Mouse (Mus musculus) MEL (cell line): ENCODE measurements around the gene Irak2. TPM values are rescaled to one million over a fixed set of nuclear protein-coding genes. Genes with fewer than 3 reads are reported as not detected.

Source experiments
- DNase-seq: peaks from one replicate; pipeline ENCODE4 v3.0.0; 2011; ENCODE audit warnings: low read depth, low spot score
- H3K27ac ChIP-seq: 2 replicates; pipeline ENCODE4 v1.5.1; 2012; ENCODE audit warnings: low read depth, mild to moderate bottlenecking, control low read depth, low read length, moderate library complexity; ENCODE audit not compliant: control insufficient read depth
- H3K27me3 ChIP-seq, 2 experiments: fragments of 150-350 bp in 1 of 2; sonication (generic) in 1 of 2; 2 replicates each; pipeline ENCODE4 v1.6.1; 2012; ENCODE audit warnings: low read length in 2 of 2, mild to moderate bottlenecking in 2 of 2, improper control_type of control experiment in 1 of 2, moderate library complexity in 1 of 2; ENCODE audit not compliant: insufficient read depth in 2 of 2, control insufficient read depth in 1 of 2
- H3K36me3 ChIP-seq, 2 experiments: 2 replicates each; pipeline ENCODE4 v1.6.1; 2012 to 2014; ENCODE audit warnings: low read length in 2 of 2, improper control_type of control experiment in 1 of 2, inconsistent platforms in 1 of 2, mild to moderate bottlenecking in 1 of 2; ENCODE audit not compliant: insufficient read depth in 2 of 2, control insufficient read depth in 1 of 2
- H3K4me1 ChIP-seq, 2 experiments: fragments of 150-350 bp in 1 of 2; sonication (generic) in 1 of 2; 2 replicates each; pipeline ENCODE4 v1.6.1; 2012; ENCODE audit warnings: low read length in 2 of 2, improper control_type of control experiment in 1 of 2, mild to moderate bottlenecking in 1 of 2; ENCODE audit not compliant: insufficient read depth in 2 of 2, control insufficient read depth in 1 of 2
- H3K4me3 ChIP-seq, 2 experiments: fragments of 150-350 bp in 1 of 2; sonication (generic) in 1 of 2; 2 replicates each; pipeline ENCODE4 v1.5.1; 2012; ENCODE audit warnings: low read depth in 2 of 2, low read length in 2 of 2, mild to moderate bottlenecking in 2 of 2, moderate library complexity in 2 of 2, control low read depth in 1 of 2, improper control_type of control experiment in 1 of 2; ENCODE audit not compliant: control insufficient read depth in 1 of 2, insufficient read depth in 1 of 2
- H3K79me2 ChIP-seq: 2 replicates; pipeline ENCODE4 v1.6.1; 2012; ENCODE audit warnings: mild to moderate bottlenecking, low read length, moderate library complexity; ENCODE audit not compliant: control insufficient read depth, poor library complexity, insufficient read depth
- H3K9ac ChIP-seq: 2 replicates; pipeline ENCODE4 v1.6.1; 2012; ENCODE audit warnings: low read depth, mild to moderate bottlenecking, control low read depth, low read length, moderate library complexity; ENCODE audit not compliant: control insufficient read depth, poor library complexity, severe bottlenecking
- H3K9me3 ChIP-seq: fragments of 150-350 bp; sonication (generic); replicated peaks from 2 replicates; pipeline ENCODE4 v1.6.1; 2012; ENCODE audit warnings: mild to moderate bottlenecking, low read length, improper control_type of control experiment, moderate library complexity; ENCODE audit not compliant: insufficient read depth
- E2F4 ChIP-seq: IDR thresholded peaks from 2 replicates; pipeline ENCODE4 v1.6.1; 2011; ENCODE audit warnings: low read depth, low read length, improper control_type of control experiment, borderline replicate concordance
- ETS1 ChIP-seq: IDR thresholded peaks from 2 replicates; pipeline ENCODE4 v1.6.1; 2012; ENCODE audit warnings: low read depth, mild to moderate bottlenecking, inconsistent platforms, low read length, improper control_type of control experiment, moderate library complexity
- KAT2A ChIP-seq: conservative IDR thresholded peaks from 2 replicates; pipeline ENCODE4 v1.6.1; 2012; ENCODE audit warnings: low read depth, low read length, improper control_type of control experiment, inconsistent platforms
- MEF2A ChIP-seq: IDR thresholded peaks from 2 replicates; pipeline ENCODE4 v1.6.1; 2014; ENCODE audit warnings: low read depth, mild to moderate bottlenecking, inconsistent platforms, low read length, improper control_type of control experiment; ENCODE audit not compliant: poor library complexity, insufficient replicate concordance, severe bottlenecking; ENCODE audit errors: extremely low read depth
- MYC ChIP-seq: IDR thresholded peaks from 2 replicates; pipeline ENCODE4 v1.6.1; 2011; ENCODE audit warnings: low read depth, mild to moderate bottlenecking, low read length, improper control_type of control experiment, moderate library complexity
- NRF1 ChIP-seq: IDR thresholded peaks from 2 replicates; pipeline ENCODE4 v1.6.1; 2014; ENCODE audit warnings: low read depth, mild to moderate bottlenecking, inconsistent platforms, low read length, improper control_type of control experiment, moderate library complexity; ENCODE audit not compliant: poor library complexity, insufficient read depth, severe bottlenecking
- POLR2AphosphoS2 ChIP-seq: IDR thresholded peaks from 2 replicates; pipeline ENCODE4 v1.6.1; 2011; ENCODE audit warnings: low read length, improper control_type of control experiment
- POLR2AphosphoS5 ChIP-seq: IDR thresholded peaks from 2 replicates; pipeline ENCODE4 v1.6.1; 2012; ENCODE audit warnings: low read depth, borderline replicate concordance, mild to moderate bottlenecking, inconsistent platforms, low read length, moderate library complexity, mixed read lengths
- SIN3A ChIP-seq: IDR thresholded peaks from 2 replicates; pipeline ENCODE4 v1.6.1; 2012; ENCODE audit warnings: low read length, improper control_type of control experiment, inconsistent platforms
- SMC3 ChIP-seq: IDR thresholded peaks from 2 replicates; pipeline ENCODE4 v1.6.1; 2011; ENCODE audit warnings: low read depth, low read length, improper control_type of control experiment
- TCF12 ChIP-seq: IDR thresholded peaks from 2 replicates; pipeline ENCODE4 v1.6.1; 2014; ENCODE audit warnings: low read depth, mild to moderate bottlenecking, inconsistent platforms, low read length, improper control_type of control experiment, moderate library complexity
- UBTF ChIP-seq: IDR thresholded peaks from 2 replicates; pipeline ENCODE4 v1.6.1; 2012; ENCODE audit warnings: low read depth, mild to moderate bottlenecking, inconsistent platforms, low read length, improper control_type of control experiment, moderate library complexity, borderline replicate concordance; ENCODE audit not compliant: insufficient read depth
- USF2 ChIP-seq, 2 experiments: IDR thresholded peaks; 2 replicates each; pipeline ENCODE4 v1.6.1; 2011 to 2012; ENCODE audit warnings: improper control_type of control experiment in 2 of 2, low read length in 2 of 2, borderline replicate concordance in 1 of 2, inconsistent platforms in 1 of 2, low read depth in 1 of 2, mild to moderate bottlenecking in 1 of 2; ENCODE audit not compliant: insufficient read depth in 1 of 2
- ZC3H11A ChIP-seq: IDR thresholded peaks from 2 replicates; pipeline ENCODE4 v1.6.1; 2012; ENCODE audit warnings: low read depth, mild to moderate bottlenecking, inconsistent platforms, low read length, improper control_type of control experiment
- ZMIZ1 ChIP-seq: IDR thresholded peaks from 2 replicates; pipeline ENCODE4 v1.6.1; 2012; ENCODE audit warnings: low read depth, mild to moderate bottlenecking, inconsistent platforms, low read length, improper control_type of control experiment, moderate library complexity
- ZNF384 ChIP-seq: IDR thresholded peaks from 2 replicates; pipeline ENCODE4 v1.6.1; 2012; ENCODE audit warnings: low read depth, mild to moderate bottlenecking, inconsistent platforms, low read length, improper control_type of control experiment
- polyA plus RNA-seq, 2 experiments: library from polyadenylated mRNA; stranded (reverse) in 1 of 2; unstranded in 1 of 2; fragments of >175 nt in 1 of 2; fragments of >200 nt in 1 of 2; gene quantifications; 2 replicates each; pipeline versions ENCODE4 v1.2.1 to v1.2.4; 2012; ENCODE audit warnings: low replicate concordance in 2 of 2, low read depth in 1 of 2; ENCODE audit not compliant: insufficient read length in 2 of 2, insufficient read depth in 1 of 2, missing spikeins in 1 of 2
- total RNA-seq: library from RNA; depleted of rRNA; stranded (reverse); fragments of 300-350 nt; gene quantifications from 2 replicates; pipeline ENCODE4 v1.2.3, GENCODE M21; 2012

Irak2 gene
- total and polyA plus RNA-seq, 3 experiments: 5.2 to 6.8 TPM; not detected in 1

DNA sequence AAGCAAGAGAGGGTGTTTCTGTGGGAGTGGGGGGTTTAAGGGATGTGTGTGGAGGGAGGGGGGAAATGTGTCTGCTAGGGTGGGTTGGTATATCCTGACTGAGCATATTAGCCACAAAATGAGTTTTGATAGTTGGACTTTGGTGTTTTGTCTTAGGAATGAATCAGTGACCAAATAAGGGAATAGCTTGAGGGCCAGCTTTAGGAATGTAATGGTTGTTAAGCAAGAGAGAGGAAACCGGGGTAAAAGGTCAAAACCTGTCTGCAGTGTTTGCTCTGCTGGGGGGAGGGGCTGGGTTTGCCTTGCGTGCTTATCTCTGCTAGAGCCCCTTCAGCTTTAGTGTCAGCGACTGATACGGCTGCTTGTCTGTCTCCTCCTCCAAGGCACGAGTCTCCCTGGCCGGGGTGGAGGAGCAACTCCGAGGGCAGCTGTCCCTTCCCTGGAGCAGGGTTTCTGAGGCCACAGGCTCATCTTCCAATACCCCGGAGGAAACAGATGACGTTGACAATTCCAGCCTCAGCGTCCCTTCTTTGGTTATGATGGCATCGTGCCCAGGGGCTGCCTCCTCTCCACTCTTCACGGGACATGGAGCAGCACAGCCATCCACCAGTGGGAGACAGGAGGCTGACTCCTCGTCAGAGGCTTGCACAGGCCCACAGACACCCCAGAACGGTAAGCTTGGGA, 52.3 kb downstream of the Irak2 start (continued):
- no peak for TF ChIP-seq NRF1
- no peak for TF ChIP-seq SMC3
- TF ChIP-seq KAT2A: no peak
- TF ChIP-seq MEF2A: no peak
- TF ChIP-seq UBTF: no peak
- TF ChIP-seq TCF12: peak; percentile 90
- TF ChIP-seq ETS1: peak; percentile 86
- no peak for TF ChIP-seq ZC3H11A
- no peak for TF ChIP-seq POLR2AphosphoS5
- TF ChIP-seq USF2 (IDR thresholded peaks at IDR 0.05; ENCODE audit: borderline replicate concordance in 1 of 2, insufficient read depth in 1 of 2, low read depth in 1 of 2, low read length in 2 of 2): no peak
- TF ChIP-seq POLR2AphosphoS2: no peak
- TF ChIP-seq E2F4: no peak
- no peak for TF ChIP-seq MYC

DNA sequence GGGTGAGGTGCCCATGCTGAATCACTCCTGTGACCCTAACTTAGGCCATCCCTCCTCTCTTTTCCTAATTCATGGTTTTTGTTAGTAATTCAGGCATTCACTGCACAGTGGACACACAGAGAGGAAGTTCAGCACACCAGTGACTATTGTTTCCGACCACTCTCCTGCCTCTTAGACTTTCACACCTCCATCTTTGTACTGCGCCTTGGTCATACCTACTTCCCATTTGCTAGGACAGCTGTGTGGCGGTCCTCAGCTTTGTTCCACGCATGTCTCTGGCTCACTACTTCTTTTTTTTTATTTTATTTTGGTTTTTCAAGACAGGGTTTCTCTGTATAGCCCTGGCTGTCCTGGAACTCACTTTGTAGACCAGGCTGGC, 52.8 kb downstream of the Irak2 start:
- peaks cover 7% of the 10 kb centered on the region for H3K79me2 ChIP-seq
- H3K36me3 ChIP-seq: peaks cover 0 to 55% of the 10 kb centered on the region in 2 experiments; a peak in 2 of 4 replicates
- no peak for TF ChIP-seq ZMIZ1
- TF ChIP-seq SIN3A: 0 out of 2 replicates have a peak, but pooled peaks have one; percentile 9
- 0 out of 2 replicates have a peak, but pooled peaks have one; percentile 44 for TF ChIP-seq ZNF384
- peak overlapping the region; percentile 67 for H3K9ac ChIP-seq
- DNase-seq: peak; percentile 63
- peaks cover 26 to 55% of the 10 kb centered on the region in 2 experiments for H3K4me1 ChIP-seq
- peak overlapping the region; percentile 83 for H3K27ac ChIP-seq
- H3K9me3 ChIP-seq: no peaks in the 10 kb centered on the region
- peak overlapping the region; percentile 46 to 49 for H3K4me3 ChIP-seq
- no peaks in the 10 kb centered on the region for H3K27me3 ChIP-seq
